Comparison of ENCODE assay signal across 17 mouse cellular contexts in genomic region chr11:117429326-117429752, GRCm38 (mm10). TPM values are rescaled to one million over a fixed set of nuclear protein-coding genes. Genes with fewer than 3 reads are reported as not detected.
DNase-seq lines count a peak whose midpoint lies in the region; ATAC-seq and TF ChIP-seq lines count a peak whose summit lies in the region.
"Had no signal": no experiment of that assay in that cellular context is flagged by ENCODE, and none has a peak within 500 bp of the region (broad histone marks: within the 10 kb centered on the region; RNA-seq: fewer than 3 reads in every experiment).

No protein-coding gene starts in this region.

- H3K9ac ChIP-seq in forebrain, embryonic 12.5 days, result no peak overlapping the region
- H3K9ac ChIP-seq in forebrain, embryonic 14.5 days (ENCODE audit: low read length), result no peak overlapping the region
- H3K9ac ChIP-seq in MEL (ENCODE audit: control insufficient read depth, low read depth, low read length, poor library complexity, severe bottlenecking), result no peak overlapping the region
- no peak overlapping the region for H3K9ac ChIP-seq in midbrain, embryonic 11.5 days (ENCODE audit: low read length)
- H3K9ac ChIP-seq: liver, embryonic 14.5 days had no signal

- peaks cover 25% of the 10 kb centered on the region for H3K4me1 ChIP-seq in forebrain, embryonic 12.5 days
- H3K4me1 ChIP-seq in forebrain, embryonic 14.5 days (ENCODE audit: control insufficient read depth, insufficient read depth, low read length), result no peaks in the 10 kb centered on the region
- no peaks in the 10 kb centered on the region for H3K4me1 ChIP-seq in MEL (ENCODE audit: control insufficient read depth in 1 of 2, insufficient read depth in 2 of 2, low read length in 2 of 2)
- peaks cover 4% of the 10 kb centered on the region; the same call in 1 of the 2 replicates for H3K4me1 ChIP-seq in midbrain, embryonic 11.5 days (ENCODE audit: control insufficient read depth, insufficient read depth, low read length)

- no peak for DNase-seq in forebrain, embryonic 14.5 days (ENCODE audit: low spot score)
- DNase-seq in MEL (ENCODE audit: low read depth, low spot score) (no peak), MN1 (ENCODE audit: low spot score) (no peak)
- peak; percentile 33 to 38 for DNase-seq in gastrocnemius, postnatal 36 days
- DNase-seq in midbrain, embryonic 11.5 days (ENCODE audit: low spot score, missing footprints), result peak; percentile 71
- DNase-seq in cerebellum, postnatal 4 days (ENCODE audit: low spot score in 2 of 2), result no peak
- DNase-seq: cerebellum, adult 2 months; kidney, postnatal 4 days; lung, postnatal 36 days; thymus, postnatal 14 days had no signal

- H3K27ac ChIP-seq in forebrain, embryonic 12.5 days, result 0 out of 2 replicates have a peak overlapping the region, but pooled peaks have one; percentile 5
- no peak overlapping the region for H3K27ac ChIP-seq in forebrain, embryonic 14.5 days (ENCODE audit: low read depth, low read length)
- H3K27ac ChIP-seq in MEL (ENCODE audit: control insufficient read depth, low read depth, low read length), result no peak overlapping the region
- H3K27ac ChIP-seq in midbrain, embryonic 11.5 days (ENCODE audit: low read depth, low read length), result no peak overlapping the region
- H3K27ac ChIP-seq: forebrain, embryonic 10.5 days; liver, embryonic 14.5 days had no signal

- no peaks in the 10 kb centered on the region for H3K79me2 ChIP-seq in MEL (ENCODE audit: control insufficient read depth, insufficient read depth, low read length, poor library complexity)

- TF ChIP-seq RAD21 in MEL (IDR thresholded peaks at IDR 0.05; ENCODE audit: low read depth, low read length), result no peak

- TF ChIP-seq EP300 in MEL (IDR thresholded peaks at IDR 0.05; ENCODE audit: low read depth in 1 of 2, low read length in 2 of 2), result no peak

- TF ChIP-seq POLR2A in MEL (IDR thresholded peaks at IDR 0.05; ENCODE audit: control insufficient read depth in 1 of 2, insufficient read depth in 1 of 2, low read depth in 1 of 2, low read length in 2 of 2, poor library complexity in 1 of 2), result no peak

- H3K27me3 ChIP-seq in forebrain, embryonic 12.5 days, result peaks cover 11% of the 10 kb centered on the region; the same call in 1 of the 2 replicates
- H3K27me3 ChIP-seq in forebrain, embryonic 14.5 days (replicated peaks; ENCODE audit: control insufficient read depth, insufficient read depth, low read length), result no peaks in the 10 kb centered on the region
- peaks cover 0 to 11% of the 10 kb centered on the region in 2 experiments; a peak in 2 of 4 replicates for H3K27me3 ChIP-seq in MEL (ENCODE audit: control insufficient read depth in 1 of 2, insufficient read depth in 2 of 2, low read length in 2 of 2)
- no peaks in the 10 kb centered on the region; the same call in 1 of the 2 replicates for H3K27me3 ChIP-seq in midbrain, embryonic 11.5 days (ENCODE audit: control insufficient read depth, insufficient read depth, low read length)

- no peak for TF ChIP-seq CTCF in MEL (IDR thresholded peaks at IDR 0.05 in 2 of 3, conservative IDR thresholded peaks at IDR 0.05 in 1 of 3; ENCODE audit: control insufficient read depth in 1 of 3, insufficient read depth in 1 of 3, low read depth in 2 of 3, low read length in 3 of 3, poor library complexity in 1 of 3, severe bottlenecking in 1 of 3)

- intact Hi-C loops in gastrocnemius, postnatal 36 days (cut with DNase I), result no loop called here

- 65% methylated on average over 10 of the region's 10 CpGs for WGBS in forebrain, embryonic 12.5 days
- 62% methylated on average over 10 of the region's 10 CpGs for WGBS in forebrain, embryonic 14.5 days
- WGBS in midbrain, embryonic 11.5 days, result 81% methylated on average over 10 of the region's 10 CpGs

- H3K4me2 ChIP-seq in forebrain, embryonic 12.5 days, result no peak overlapping the region
- H3K4me2 ChIP-seq in forebrain, embryonic 14.5 days (ENCODE audit: low read length), result no peak overlapping the region
- no peak overlapping the region for H3K4me2 ChIP-seq in midbrain, embryonic 11.5 days

- no peaks in the 10 kb centered on the region for H3K9me3 ChIP-seq in forebrain, embryonic 12.5 days
- no peaks in the 10 kb centered on the region for H3K9me3 ChIP-seq in forebrain, embryonic 14.5 days (replicated peaks; ENCODE audit: control insufficient read depth, low read length)
- no peaks in the 10 kb centered on the region for H3K9me3 ChIP-seq in MEL (replicated peaks; ENCODE audit: insufficient read depth, low read length)
- H3K9me3 ChIP-seq in midbrain, embryonic 11.5 days (ENCODE audit: control insufficient read depth, low read length), result no peaks in the 10 kb centered on the region

- no peak for ATAC-seq in forebrain, embryonic 12.5 days (ENCODE audit: low FRiP score)
- no peak for ATAC-seq in forebrain, embryonic 14.5 days
- ATAC-seq in midbrain, embryonic 11.5 days (ENCODE audit: low FRiP score), result no peak
- ATAC-seq in megakaryocyte, adult 5-6 weeks (ENCODE audit: poor library complexity, severe bottlenecking), result no peak
- ATAC-seq: intestine, postnatal 0 days had no signal

- no peaks in the 10 kb centered on the region for H3K36me3 ChIP-seq in forebrain, embryonic 12.5 days (replicated peaks)
- no peaks in the 10 kb centered on the region for H3K36me3 ChIP-seq in forebrain, embryonic 14.5 days (ENCODE audit: control insufficient read depth, insufficient read depth, low read length)
- no peaks in the 10 kb centered on the region for H3K36me3 ChIP-seq in MEL (ENCODE audit: control insufficient read depth in 1 of 2, insufficient read depth in 2 of 2, low read length in 2 of 2)
- no peaks in the 10 kb centered on the region for H3K36me3 ChIP-seq in midbrain, embryonic 11.5 days (ENCODE audit: control insufficient read depth, insufficient read depth, low read length)
- H3K36me3 ChIP-seq: forebrain, embryonic 10.5 days had no signal

- no peak overlapping the region for H3K4me3 ChIP-seq in forebrain, embryonic 12.5 days (replicated peaks)
- no peak overlapping the region for H3K4me3 ChIP-seq in forebrain, embryonic 14.5 days (ENCODE audit: low read depth, low read length)
- H3K4me3 ChIP-seq in MEL (ENCODE audit: control insufficient read depth in 1 of 2, insufficient read depth in 1 of 2, low read depth in 2 of 2, low read length in 2 of 2), result no peak overlapping the region
- H3K4me3 ChIP-seq in midbrain, embryonic 11.5 days (ENCODE audit: low read depth, low read length), result no peak overlapping the region
- H3K4me3 ChIP-seq: forebrain, embryonic 10.5 days had no signal

TF ChIP-seq in MEL, 35 proteins besides CTCF, POLR2A, EP300 and RAD21:
- TF ChIP-seq ZNF384 (IDR thresholded peaks at IDR 0.05; ENCODE audit: low read depth, low read length) (no peak), MAZ (IDR thresholded peaks at IDR 0.05; ENCODE audit: low read depth, low read length) (no peak), HCFC1 (IDR thresholded peaks at IDR 0.05; ENCODE audit: low read depth, low read length) (no peak), ZMIZ1 (IDR thresholded peaks at IDR 0.05; ENCODE audit: low read depth, low read length) (no peak), BHLHE40 (IDR thresholded peaks at IDR 0.05; ENCODE audit: borderline replicate concordance, low read depth, low read length) (no peak), USF2 (IDR thresholded peaks at IDR 0.05; ENCODE audit: borderline replicate concordance in 1 of 2, insufficient read depth in 1 of 2, low read depth in 1 of 2, low read length in 2 of 2) (no peak), GATA1 (IDR thresholded peaks at IDR 0.05; ENCODE audit: low read depth, low read length) (0 out of 2 replicates have a peak, but pooled peaks have one; percentile 32)

RNA-seq across cellular contexts. Expression of gene Gm11733, which starts 54.8 kb away (rescaled TPM):
- polyA plus RNA-seq in forebrain, embryonic 12.5 days (2016; fragmentation: Nextera tagmentation; extraction: Ambion mirVana), result 0.20 TPM in 1 of 2 replicates, not detected in the other
- 0.09 and 0.11 TPM in 2 replicates for polyA plus RNA-seq in forebrain, embryonic 14.5 days (2014; fragmentation: Nextera tagmentation; extraction: Ambion mirVana)
- not detected in 2 replicates for total RNA-seq in MEL (2012; rRNA removed)
- under 1 TPM in 1 of 2 experiments, not detected in 1; 0.06 TPM for polyA plus RNA-seq in MEL (2012; ENCODE audit: insufficient read depth in 1 of 2, insufficient read length in 2 of 2, low read depth in 1 of 2, low replicate concordance in 2 of 2, missing spikeins in 1 of 2)
- not detected for total RNA-seq in gastrocnemius, postnatal 36 days (2021)
- 0.25 TPM in 1 of 2 replicates, not detected in the other for polyA plus RNA-seq in midbrain, embryonic 11.5 days (2014; fragmentation: Nextera tagmentation; extraction: Ambion mirVana)
- total RNA-seq in megakaryocyte, adult 5-6 weeks (2015), result not detected in 2 replicates
- total RNA-seq in megakaryocyte, adult 5-6 weeks (2017), result not detected in 2 replicates
- polyA plus RNA-seq: C2C12; forebrain, embryonic 10.5 days; gonadal fat pad, adult 2 months; intestine, postnatal 0 days; liver, embryonic 14.5 days had no signal

Comparison
In these comparisons a context has a peak if more than half of its experiments do, and no peak if none do; other contexts are left out.
1. DNase-seq: peak in gastrocnemius, postnatal 36 days (2 of 2) and midbrain, embryonic 11.5 days (single experiment); none in forebrain, embryonic 14.5 days (single experiment), MEL (single experiment), MN1 (single experiment) and cerebellum, postnatal 4 days (0 of 2).